10 mouse cellular contexts compared by ENCODE assay signal in the genomic region with DNA sequence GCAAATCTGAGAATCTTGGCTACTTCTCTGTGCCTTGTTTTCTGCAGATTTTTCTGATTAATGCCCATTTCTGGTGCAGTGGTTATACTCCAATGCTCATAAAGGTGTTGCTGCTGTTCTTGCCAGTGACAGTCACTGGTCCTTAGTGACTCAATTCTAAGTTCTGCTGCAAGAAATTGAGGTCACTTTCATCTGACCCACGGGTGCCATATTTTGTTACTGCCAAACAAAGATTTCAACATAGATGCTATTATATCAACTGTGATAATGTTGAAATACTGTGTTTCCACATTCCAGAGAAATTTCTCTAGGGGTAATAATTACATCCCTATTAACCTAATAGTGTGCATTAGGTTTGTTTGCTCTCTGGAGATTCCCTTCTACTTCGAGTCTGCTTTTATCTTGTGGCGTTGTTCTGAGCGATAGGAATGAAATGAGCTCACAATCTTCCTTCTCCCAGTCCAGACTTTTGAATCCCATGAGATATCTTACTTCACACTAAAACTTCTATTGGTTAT.
"Had no signal": no experiment of that assay in that cellular context is flagged by ENCODE, and none has a peak within 500 bp of the region (broad histone marks: within the 10 kb centered on the region; RNA-seq: fewer than 3 reads in every experiment).

No protein-coding gene starts in this region.

- H3K36me3 ChIP-seq: limb, embryonic 15.5 days; midbrain, embryonic 13.5 days had no signal

- H3K4me2 ChIP-seq: limb, embryonic 15.5 days; midbrain, embryonic 13.5 days had no signal

- H3K9ac ChIP-seq: limb, embryonic 15.5 days; liver, embryonic 14.5 days; midbrain, embryonic 13.5 days had no signal

- H3K27me3 ChIP-seq: limb, embryonic 15.5 days; midbrain, embryonic 13.5 days had no signal

- H3K9me3 ChIP-seq: limb, embryonic 15.5 days; midbrain, embryonic 13.5 days had no signal

- ATAC-seq: intestine, postnatal 0 days; midbrain, embryonic 13.5 days had no signal

- DNase-seq: kidney, adult 8-10 months; kidney, postnatal 25 days; layer of hippocampus, adult 9-11 months; layer of hippocampus, postnatal 36 days; right cerebral cortex, postnatal 14 days; thymus, postnatal 4 days had no signal

- H3K4me3 ChIP-seq: limb, embryonic 15.5 days; midbrain, embryonic 13.5 days had no signal

- H3K27ac ChIP-seq: limb, embryonic 15.5 days; liver, embryonic 14.5 days; midbrain, embryonic 13.5 days had no signal

- H3K4me1 ChIP-seq: limb, embryonic 15.5 days; midbrain, embryonic 13.5 days had no signal
